Mouse (Mus musculus) midbrain, embryonic 14.5 days (tissue): ENCODE results near the gene Rpusd4. TPM values are rescaled to one million over a fixed set of nuclear protein-coding genes. Genes with fewer than 3 reads are reported as not detected.

Experiments used
- ATAC-seq: fragments of 200-750 bp; cut with Nextera tagmentation; 2 replicates; pipeline ENCODE4 v1.8.0; 2017; ENCODE audit warnings: moderate number of reproducible peaks, moderate library complexity; ENCODE audit not compliant: low FRiP score, low TSS enrichment
- DNase-seq: peaks from one replicate; pipeline ENCODE4 v3.0.0-alpha.2; 2015
- H3K27ac ChIP-seq: fragments of 300-500 bp; sonication (generic); replicated peaks from 2 replicates; pipeline ENCODE4 v1.5.1; 2014; ENCODE audit warnings: mild to moderate bottlenecking, low read depth, low read length, moderate library complexity
- H3K27me3 ChIP-seq: fragments of 300-500 bp; sonication (generic); 2 replicates; pipeline ENCODE4 v1.6.1; 2014; ENCODE audit warnings: low read length, control low read depth, mixed read lengths; ENCODE audit not compliant: control insufficient read depth, insufficient read depth
- H3K36me3 ChIP-seq: fragments of 300-500 bp; sonication (generic); 2 replicates; pipeline ENCODE4 v1.6.1; 2014; ENCODE audit warnings: low read length, control low read depth; ENCODE audit not compliant: control insufficient read depth, insufficient read depth
- H3K4me1 ChIP-seq: fragments of 300-500 bp; sonication (generic); 2 replicates; pipeline ENCODE4 v1.6.1; 2014; ENCODE audit warnings: mild to moderate bottlenecking, antibody characterized with exemption, low read length, control low read depth; ENCODE audit not compliant: control insufficient read depth, insufficient read depth
- H3K4me2 ChIP-seq: fragments of 300-500 bp; sonication (generic); 2 replicates; pipeline ENCODE4 v1.6.1; 2014; ENCODE audit warnings: mild to moderate bottlenecking, low read length, moderate library complexity
- H3K4me3 ChIP-seq: fragments of 300-500 bp; sonication (generic); replicated peaks from 2 replicates; pipeline ENCODE4 v1.5.1; 2014; ENCODE audit warnings: low read depth, low read length
- H3K9ac ChIP-seq: fragments of 300-500 bp; sonication (generic); replicated peaks from 2 replicates; pipeline ENCODE4 v1.6.1; 2014; ENCODE audit warnings: mild to moderate bottlenecking, low read length, moderate library complexity
- H3K9me3 ChIP-seq: fragments of 300-500 bp; sonication (generic); 2 replicates; pipeline ENCODE4 v1.6.1; 2016; ENCODE audit warnings: low read length, control low read depth, mixed read lengths; ENCODE audit not compliant: control insufficient read depth
- WGBS: fragments of 180-500 bp; shearing (Covaris S2); extraction: QIAGEN DNeasy Blood & Tissue Kit; methylation state at CpG from one replicate; pipeline ENCODE4 v1.1.7; 2014; 5-methylcytosine and 5-hydroxymethylcytosine counted together
- polyA plus RNA-seq: library from polyadenylated mRNA; unstranded; fragments of >200 nt; fragmentation: Nextera tagmentation; extraction: Ambion mirVana; gene quantifications from 2 replicates; pipeline ENCODE4 v1.2.1, GENCODE M21; 2014

Rpusd4 gene
- polyA plus RNA-seq, 1 experiment from 2014 or later = 18.1 TPM

GRCm38 (mm10) chr9:35247405-35247804, 20.3 kb upstream of the Rpusd4 start:
- no peaks in the 10 kb centered on the region for H3K9me3 ChIP-seq
- no peak overlapping the region for H3K9ac ChIP-seq
- no peak overlapping the region for H3K4me3 ChIP-seq
- H3K27me3 ChIP-seq = no peaks in the 10 kb centered on the region
- ATAC-seq (no peak), DNase-seq (no peak)
- H3K27ac ChIP-seq = no peak overlapping the region
- H3K4me2 ChIP-seq = no peak overlapping the region
- 96% methylated on average over 2 of the region's 2 CpGs for WGBS
- H3K4me1 ChIP-seq = no peaks in the 10 kb centered on the region
- H3K36me3 ChIP-seq = 0 out of 2 replicates have a peak, but pooled peaks cover 6% of the 10 kb centered on the region

GRCm38 (mm10) chr9:35249476-35249875, 18.2 kb upstream of the Rpusd4 start:
- H3K4me2 ChIP-seq = no peak overlapping the region

GRCm38 (mm10) chr9:35257365-35257764, 10.3 kb upstream of the Rpusd4 start:
- 96% methylated on average over 7 of the region's 7 CpGs for WGBS
- DNase-seq = no peak

More at GRCm38 (mm10) chr9:35249476-35249875, 18.2 kb upstream of the Rpusd4 start:
- ATAC-seq = no peak
- no peak overlapping the region for H3K4me3 ChIP-seq
- no peaks in the 10 kb centered on the region for H3K27me3 ChIP-seq
- H3K36me3 ChIP-seq = 0 out of 2 replicates have a peak, but pooled peaks cover 3% of the 10 kb centered on the region
- no peaks in the 10 kb centered on the region for H3K4me1 ChIP-seq
- peak; percentile 37 for DNase-seq
- no peak overlapping the region for H3K27ac ChIP-seq
- H3K9ac ChIP-seq = no peak overlapping the region
- H3K9me3 ChIP-seq = no peaks in the 10 kb centered on the region

GRCm38 (mm10) chr9:35262418-35262817, 5.2 kb upstream of the Rpusd4 start:
- 93% methylated on average over 4 of the region's 4 CpGs for WGBS
- H3K4me1 ChIP-seq = peaks cover 13% of the 10 kb centered on the region
- no peaks in the 10 kb centered on the region for H3K27me3 ChIP-seq
- H3K27ac ChIP-seq = no peak overlapping the region
- H3K4me3 ChIP-seq = no peak overlapping the region
- no peak overlapping the region for H3K4me2 ChIP-seq
- ATAC-seq = no peak
- H3K9me3 ChIP-seq = no peaks in the 10 kb centered on the region
- H3K9ac ChIP-seq = no peak overlapping the region
- 0 out of 2 replicates have a peak, but pooled peaks cover 2% of the 10 kb centered on the region for H3K36me3 ChIP-seq
- no peak for DNase-seq

More at GRCm38 (mm10) chr9:35257365-35257764, 10.3 kb upstream of the Rpusd4 start:
- H3K4me3 ChIP-seq = no peak overlapping the region
- H3K4me2 ChIP-seq = no peak overlapping the region
- no peak for ATAC-seq
- H3K27ac ChIP-seq = no peak overlapping the region
- no peaks in the 10 kb centered on the region for H3K4me1 ChIP-seq
- H3K36me3 ChIP-seq = 0 out of 2 replicates have a peak, but pooled peaks cover 2% of the 10 kb centered on the region
- H3K9me3 ChIP-seq = no peaks in the 10 kb centered on the region
- H3K27me3 ChIP-seq = no peaks in the 10 kb centered on the region
- H3K9ac ChIP-seq = no peak overlapping the region

- Histone ChIP-seq H3K4me2 (no peak overlapping the region), H3K9me3 (no peaks in the 10 kb centered on the region), H3K4me1 (peaks cover 17% of the 10 kb centered on the region), H3K4me3 (no peak overlapping the region), H3K9ac (no peak overlapping the region), H3K27ac (no peak overlapping the region), H3K36me3 (0 out of 2 replicates have a peak, but pooled peaks cover 2% of the 10 kb centered on the region), H3K27me3 (no peaks in the 10 kb centered on the region)
- WGBS = 94% methylated on average over 2 of the region's 2 CpGs
- no peak for ATAC-seq
- DNase-seq = no peak
These were observed 4.2 kb upstream of the Rpusd4 start for GRCm38 (mm10) chr9:35263431-35263830.

- no peaks in the 10 kb centered on the region for H3K9me3 ChIP-seq
- no peaks in the 10 kb centered on the region for H3K36me3 ChIP-seq
- H3K4me2 ChIP-seq = no peak overlapping the region
- H3K4me1 ChIP-seq = peaks cover 21% of the 10 kb centered on the region
- no peak overlapping the region for H3K9ac ChIP-seq
- H3K27ac ChIP-seq = no peak overlapping the region
- DNase-seq (no peak), ATAC-seq (no peak)
- no peak overlapping the region for H3K4me3 ChIP-seq
- 95% methylated on average over 3 of the region's 3 CpGs for WGBS
- no peaks in the 10 kb centered on the region for H3K27me3 ChIP-seq
These were observed 3.2 kb upstream of the Rpusd4 start for GRCm38 (mm10) chr9:35264509-35264908.

GRCm38 (mm10) chr9:35267976-35268715, 481 bp downstream of the Rpusd4 start:
- DNase-seq (no peak), ATAC-seq (peak; percentile 51)
- H3K27me3 ChIP-seq = no peaks in the 10 kb centered on the region
- WGBS = 3% methylated on average over 21 of the region's 21 CpGs
- peaks cover 21% of the 10 kb centered on the region for H3K4me1 ChIP-seq
- no peaks in the 10 kb centered on the region for H3K9me3 ChIP-seq
- H3K4me2 ChIP-seq = peak overlapping the region; percentile 74
- H3K4me3 ChIP-seq = peak overlapping the region; percentile 84
- H3K36me3 ChIP-seq = peaks cover 8% of the 10 kb centered on the region
- peak overlapping the region; percentile 68; the same call in 1 of the 2 replicates for H3K27ac ChIP-seq
- peak overlapping the region; percentile 84 for H3K9ac ChIP-seq

GRCm38 (mm10) chr9:35277855-35278365, 10.2 kb downstream of the Rpusd4 start:
- Histone ChIP-seq H3K4me3 (no peak overlapping the region), H3K4me2 (no peak overlapping the region), H3K36me3 (peaks cover 45% of the 10 kb centered on the region), H3K27me3 (no peaks in the 10 kb centered on the region), H3K9ac (no peak overlapping the region), H3K4me1 (no peaks in the 10 kb centered on the region), H3K9me3 (no peaks in the 10 kb centered on the region), H3K27ac (no peak overlapping the region)
- ATAC-seq (no peak), DNase-seq (no peak)
- whole genome bisulfite sequencing = 87% methylated on average over 3 of the region's 3 CpGs

- H3K4me1 ChIP-seq = no peaks in the 10 kb centered on the region
- H3K27ac ChIP-seq = no peak overlapping the region
- H3K9ac ChIP-seq = no peak overlapping the region
- no peaks in the 10 kb centered on the region for H3K9me3 ChIP-seq
- H3K36me3 ChIP-seq = peaks cover 42% of the 10 kb centered on the region
- WGBS = 92% methylated on average over 4 of the region's 4 CpGs
- H3K4me3 ChIP-seq = no peak overlapping the region
- H3K27me3 ChIP-seq = no peaks in the 10 kb centered on the region
- ATAC-seq = no peak
- DNase-seq = no peak
- H3K4me2 ChIP-seq = no peak overlapping the region
These were observed 10.8 kb downstream of the Rpusd4 start for GRCm38 (mm10) chr9:35278451-35278850.
